Mouse (Mus musculus) ovary, adult 18-20 months (tissue): ENCODE measurements around the gene Mras.

Source experiments
- DNase-seq: peaks from one replicate; pipeline ENCODE4 v3.0.0; 2022; ENCODE audit warnings: low spot score, mixed read lengths

Gene Mras

GRCm38 (mm10) chr9:99357921-99358692 is 79.1 kb downstream of the Mras start, which contains the start of gene Esyt3:
Gene Esyt3 (minus strand): TSS chr9:99358557.
- DNase-seq: peak; percentile 62

GRCm38 (mm10) chr9:99357561-99357920 is 79.6 kb downstream of the Mras start:
- DNase-seq: no peak

GRCm38 (mm10) chr9:99355971-99356370 is 81.2 kb downstream of the Mras start:
- DNase-seq: no peak

GRCm38 (mm10) chr9:99354796-99355195 is 82.4 kb downstream of the Mras start:
- DNase-seq: no peak

- DNase-seq: no peak
Observed at GRCm38 (mm10) chr9:99353390-99353789, 83.8 kb downstream of the Mras start.

- no peak for DNase-seq
Observed at GRCm38 (mm10) chr9:99352964-99353363, 84.2 kb downstream of the Mras start.

GRCm38 (mm10) chr9:99345351-99345792 is 91.8 kb downstream of the Mras start:
- DNase-seq: peak; percentile 44

- DNase-seq: no peak
Observed at GRCm38 (mm10) chr9:99341600-99341999, 95.6 kb downstream of the Mras start.

GRCm38 (mm10) chr9:99340126-99340525 is 97.1 kb downstream of the Mras start:
- DNase-seq: peak; percentile 58

- no peak for DNase-seq
Observed at GRCm38 (mm10) chr9:99339182-99339581, 98.0 kb downstream of the Mras start.

- DNase-seq: no peak
Observed at GRCm38 (mm10) chr9:99338293-99338692, 98.9 kb downstream of the Mras start.

GRCm38 (mm10) chr9:99336538-99336937 is 100.6 kb downstream of the Mras start:
- no peak for DNase-seq
